Mouse (Mus musculus) midbrain, embryonic 16.5 days (tissue): ENCODE measurements around the gene Mrpl14. TPM values are rescaled to one million over a fixed set of nuclear protein-coding genes. Genes with fewer than 3 reads are reported as not detected.

Experiments
- ATAC-seq: fragments of 200-750 bp; cut with Nextera tagmentation; 2 replicates; pipeline ENCODE4 v1.8.0; 2017; ENCODE audit warnings: moderate TSS enrichment
- H3K27ac ChIP-seq: fragments of 300-500 bp; sonication (generic); 2 replicates; pipeline ENCODE4 v1.5.1; 2014; ENCODE audit warnings: mild to moderate bottlenecking, low read length, mixed read lengths
- H3K27me3 ChIP-seq: fragments of 300-500 bp; sonication (generic); 2 replicates; pipeline ENCODE4 v1.6.1; 2014; ENCODE audit warnings: low read depth, low read length, mixed read lengths; ENCODE audit not compliant: control insufficient read depth, insufficient read depth
- H3K36me3 ChIP-seq: fragments of 300-500 bp; sonication (generic); 2 replicates; pipeline ENCODE4 v1.6.1; 2014; ENCODE audit warnings: mild to moderate bottlenecking, low read length, moderate library complexity, mixed read lengths; ENCODE audit not compliant: control insufficient read depth, insufficient read depth
- H3K4me1 ChIP-seq: fragments of 300-500 bp; sonication (generic); 2 replicates; pipeline ENCODE4 v1.6.1; 2014; ENCODE audit warnings: mild to moderate bottlenecking, low read length, mixed read lengths; ENCODE audit not compliant: control insufficient read depth, insufficient read depth
- H3K4me2 ChIP-seq: fragments of 300-500 bp; sonication (generic); 2 replicates; pipeline ENCODE4 v1.6.1; 2014; ENCODE audit warnings: mild to moderate bottlenecking, low read length, mixed read lengths
- H3K4me3 ChIP-seq: fragments of 300-500 bp; sonication (generic); 2 replicates; pipeline ENCODE4 v1.5.1; 2014; ENCODE audit warnings: low read depth, mild to moderate bottlenecking, low read length, moderate library complexity, mixed read lengths
- H3K9ac ChIP-seq: fragments of 300-500 bp; sonication (generic); 2 replicates; pipeline ENCODE4 v1.6.1; 2014; ENCODE audit warnings: low read depth, low read length, mixed read lengths
- H3K9me3 ChIP-seq: fragments of 300-500 bp; sonication (generic); replicated peaks from 2 replicates; pipeline ENCODE4 v1.6.1; 2014; ENCODE audit warnings: mild to moderate bottlenecking, low read length, mixed read lengths; ENCODE audit not compliant: control insufficient read depth, poor library complexity, severe bottlenecking
- WGBS: fragments of 180-500 bp; shearing (Covaris S2); extraction: QIAGEN DNeasy Blood & Tissue Kit; methylation state at CpG from one replicate; pipeline ENCODE4 v1.1.7; 2014; 5-methylcytosine and 5-hydroxymethylcytosine counted together
- polyA plus RNA-seq: library from polyadenylated mRNA; unstranded; fragments of >200 nt; fragmentation: Nextera tagmentation; extraction: Ambion mirVana; gene quantifications from 2 replicates; pipeline ENCODE4 v1.2.1, GENCODE M21; 2015

Mrpl14 gene
- 115 and 118 TPM in 2 replicates for polyA plus RNA-seq

GRCm38 (mm10) chr17:45686093-45686619 is at the start of gene Mrpl14:
Gene Mrpl14, plus strand, starts transcription at chr17:45686322.
- H3K36me3 ChIP-seq: no peaks in the 10 kb centered on the region
- no peaks in the 10 kb centered on the region for H3K27me3 ChIP-seq
- H3K27ac ChIP-seq: peak within 1 kb of the TSS; percentile 94
- H3K4me1 ChIP-seq: peaks cover 29% of the 10 kb centered on the region
- no peaks in the 10 kb centered on the region for H3K9me3 ChIP-seq
- ATAC-seq: peak; percentile 82
- H3K4me2 ChIP-seq: peak within 1 kb of the TSS; percentile 84
- H3K9ac ChIP-seq: peak within 1 kb of the TSS; percentile 98
- peak within 1 kb of the TSS; percentile 68 for H3K4me3 ChIP-seq
- WGBS: under 1% methylated on average over 32 of the region's 50 CpGs

DNA sequence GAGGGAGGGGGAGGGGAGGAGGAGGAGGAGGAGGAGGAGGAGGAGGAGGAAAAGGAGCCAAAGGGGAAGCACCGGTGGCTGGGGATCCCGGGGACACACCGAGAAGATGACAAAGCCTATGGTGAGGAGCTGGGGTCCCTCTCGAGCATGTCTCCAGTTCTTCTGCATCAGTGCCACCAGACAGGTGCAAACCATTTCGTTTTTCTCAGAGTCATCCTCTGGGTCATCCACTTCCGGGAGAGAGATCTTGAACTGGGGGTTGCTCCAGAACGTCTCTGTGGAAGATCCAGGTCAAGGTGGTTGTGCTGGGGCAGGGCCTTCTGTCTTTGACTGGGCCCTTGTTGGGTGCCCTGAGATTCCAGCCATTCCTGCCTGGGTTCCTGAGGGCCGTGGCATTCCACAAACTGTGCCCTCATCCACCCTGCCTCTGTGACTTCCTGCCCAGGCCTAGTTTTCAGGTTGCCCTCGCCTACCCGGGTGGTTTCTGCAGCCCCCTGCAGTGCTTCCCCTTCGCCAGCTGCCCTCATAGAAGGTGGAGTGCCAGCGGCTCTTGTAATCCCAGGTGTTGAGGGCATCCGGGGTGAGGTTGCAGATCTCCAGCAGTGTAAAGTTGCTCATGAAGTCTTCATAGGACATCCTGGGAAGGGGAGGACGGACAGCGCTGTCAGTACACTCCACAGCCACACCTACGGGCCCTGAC is 47.4 kb upstream of the Mrpl14 start:
- Histone ChIP-seq H3K36me3 (no peaks in the 10 kb centered on the region), H3K4me2 (no peak overlapping the region), H3K9ac (no peak overlapping the region), H3K9me3 (no peaks in the 10 kb centered on the region), H3K27ac (no peak overlapping the region), H3K4me3 (no peak overlapping the region), H3K27me3 (no peaks in the 10 kb centered on the region), H3K4me1 (no peaks in the 10 kb centered on the region)
- WGBS: 82% methylated on average over 16 of the region's 16 CpGs
- ATAC-seq: no peak

GRCm38 (mm10) chr17:45641981-45642380 is 44.1 kb upstream of the Mrpl14 start:
- 88% methylated on average over 8 of the region's 8 CpGs for WGBS
- no peak overlapping the region for H3K4me3 ChIP-seq
- H3K27ac ChIP-seq: no peak overlapping the region
- no peak overlapping the region for H3K4me2 ChIP-seq
- ATAC-seq: no peak
- H3K36me3 ChIP-seq: no peaks in the 10 kb centered on the region
- no peaks in the 10 kb centered on the region for H3K27me3 ChIP-seq
- no peak overlapping the region for H3K9ac ChIP-seq
- no peaks in the 10 kb centered on the region for H3K9me3 ChIP-seq
- H3K4me1 ChIP-seq: no peaks in the 10 kb centered on the region

GRCm38 (mm10) chr17:45642701-45643100 is 43.4 kb upstream of the Mrpl14 start:
- Histone ChIP-seq H3K27ac (no peak overlapping the region), H3K4me1 (no peaks in the 10 kb centered on the region), H3K36me3 (no peaks in the 10 kb centered on the region), H3K9me3 (no peaks in the 10 kb centered on the region), H3K4me2 (no peak overlapping the region), H3K27me3 (no peaks in the 10 kb centered on the region), H3K9ac (no peak overlapping the region), H3K4me3 (no peak overlapping the region)
- 22% methylated on average over 12 of the region's 12 CpGs for WGBS
- no peak for ATAC-seq

- H3K4me1 ChIP-seq: no peaks in the 10 kb centered on the region
- 93% methylated on average over 4 of the region's 4 CpGs for WGBS
- ATAC-seq: no peak
Measured at GRCm38 (mm10) chr17:45644185-45644584, 41.9 kb upstream of the Mrpl14 start.

DNA sequence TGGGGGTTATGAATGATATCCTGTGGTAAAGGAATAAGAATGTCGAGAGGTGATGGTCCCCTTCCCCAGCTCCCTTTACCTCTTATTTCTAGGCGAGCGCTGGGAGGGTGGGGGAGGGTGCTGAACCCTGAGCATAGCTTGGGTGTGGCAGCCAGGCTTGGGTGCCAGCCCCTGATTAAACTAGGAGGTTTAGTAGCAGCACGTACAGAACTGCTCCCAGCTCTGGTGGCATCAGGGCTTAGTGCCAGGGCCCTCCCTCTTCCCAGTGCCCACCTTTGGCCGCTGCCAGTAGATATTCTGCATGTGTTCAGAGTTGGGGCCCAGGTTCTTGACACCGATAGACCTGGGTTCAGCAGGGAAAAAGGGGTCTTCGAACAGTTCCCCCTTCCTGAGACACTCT is 32.9 kb upstream of the Mrpl14 start:
- no peak overlapping the region for H3K4me2 ChIP-seq
- ATAC-seq: no peak
- H3K9me3 ChIP-seq: no peaks in the 10 kb centered on the region
- H3K9ac ChIP-seq: no peak overlapping the region
- no peaks in the 10 kb centered on the region for H3K27me3 ChIP-seq
- no peaks in the 10 kb centered on the region for H3K4me1 ChIP-seq
- WGBS: 68% methylated on average over 7 of the region's 7 CpGs
- no peak overlapping the region for H3K27ac ChIP-seq
- H3K4me3 ChIP-seq: no peak overlapping the region
- H3K36me3 ChIP-seq: no peaks in the 10 kb centered on the region

More at GRCm38 (mm10) chr17:45644185-45644584, 41.9 kb upstream of the Mrpl14 start:
- H3K36me3 ChIP-seq: no peaks in the 10 kb centered on the region
- no peaks in the 10 kb centered on the region for H3K27me3 ChIP-seq
- H3K4me3 ChIP-seq: no peak overlapping the region
- no peak overlapping the region for H3K9ac ChIP-seq
- H3K27ac ChIP-seq: no peak overlapping the region
- no peak overlapping the region for H3K4me2 ChIP-seq
- no peaks in the 10 kb centered on the region for H3K9me3 ChIP-seq

- Histone ChIP-seq H3K9me3 (no peaks in the 10 kb centered on the region), H3K4me1 (no peaks in the 10 kb centered on the region), H3K27me3 (no peaks in the 10 kb centered on the region), H3K4me3 (no peak overlapping the region), H3K4me2 (no peak overlapping the region), H3K9ac (no peak overlapping the region), H3K27ac (no peak overlapping the region), H3K36me3 (0 out of 2 replicates have a peak, but pooled peaks cover 2% of the 10 kb centered on the region)
- 14% methylated on average over 6 of the region's 6 CpGs for WGBS
- ATAC-seq: no peak
Measured at GRCm38 (mm10) chr17:45655820-45656219, 30.3 kb upstream of the Mrpl14 start.

GRCm38 (mm10) chr17:45659225-45659624 is 26.9 kb upstream of the Mrpl14 start, which contains the start of gene Capn11:
Gene Capn11, minus strand, starts transcription at chr17:45659325.
- Histone ChIP-seq H3K9me3 (no peaks in the 10 kb centered on the region), H3K27ac (no peak within 1 kb of the TSS), H3K4me3 (no peak within 1 kb of the TSS), H3K9ac (no peak within 1 kb of the TSS), H3K27me3 (no peaks in the 10 kb centered on the region), H3K36me3 (peaks cover 14% of the 10 kb centered on the region; the same call in 1 of the 2 replicates), H3K4me1 (0 out of 2 replicates have a peak, but pooled peaks cover 5% of the 10 kb centered on the region), H3K4me2 (no peak within 1 kb of the TSS)
- 83% methylated on average over 4 of the region's 4 CpGs for WGBS
- no peak for ATAC-seq
